Comparison of ENCODE assay signal across 17 mouse cellular contexts in the genomic region with DNA sequence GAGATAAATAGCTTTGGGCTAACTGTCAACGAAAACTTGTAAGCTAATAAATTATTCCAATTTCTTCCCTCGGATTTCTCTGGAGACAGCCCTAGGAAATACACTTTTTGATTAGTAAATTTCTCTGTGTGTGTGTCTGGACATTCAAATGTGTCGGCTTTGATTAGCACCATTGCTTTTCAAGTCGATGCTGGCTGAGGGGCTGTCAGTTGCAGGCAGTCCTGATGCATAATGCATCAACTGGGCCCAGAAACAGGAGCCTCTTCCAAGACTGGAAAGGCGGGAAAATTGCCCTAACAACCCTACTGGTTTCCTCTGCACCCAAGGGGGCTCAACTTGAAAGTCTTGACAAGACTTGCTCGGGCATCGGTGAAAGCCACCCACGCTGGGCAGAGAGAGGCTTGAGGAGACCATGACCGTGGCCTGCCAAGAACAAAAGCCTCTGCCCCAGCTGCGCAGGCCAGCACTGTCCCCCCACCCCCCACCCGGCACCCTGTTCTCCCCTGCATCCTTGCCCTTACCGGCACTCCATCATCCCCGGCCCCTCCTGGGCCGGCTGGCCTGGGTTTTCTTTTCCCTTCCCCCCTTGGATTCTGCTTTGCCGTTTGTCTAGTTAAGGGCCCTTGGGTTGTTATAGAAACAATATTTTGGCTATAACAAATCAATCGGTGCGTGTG.
DNase-seq lines count a peak whose midpoint lies in the region; ATAC-seq lines count a peak whose summit lies in the region.
"Had no signal": no experiment of that assay in that cellular context is flagged by ENCODE, and none has a peak within 500 bp of the region (broad histone marks: within the 10 kb centered on the region; RNA-seq: fewer than 3 reads in every experiment).

No protein-coding gene starts in this region.

- no peak overlapping the region for H3K4me3 ChIP-seq in neural tube, embryonic 12.5 days
- no peak overlapping the region for H3K4me3 ChIP-seq in hindbrain, embryonic 12.5 days
- no peak overlapping the region for H3K4me3 ChIP-seq in midbrain, embryonic 15.5 days
- no peak overlapping the region for H3K4me3 ChIP-seq in intestine, embryonic 16.5 days (ENCODE audit: low read length)
- H3K4me3 ChIP-seq: limb, embryonic 13.5 days; liver, embryonic 15.5 days had no signal

- H3K9me3 ChIP-seq in neural tube, embryonic 12.5 days: no peaks in the 10 kb centered on the region
- no peaks in the 10 kb centered on the region for H3K9me3 ChIP-seq in hindbrain, embryonic 12.5 days (replicated peaks)
- no peaks in the 10 kb centered on the region for H3K9me3 ChIP-seq in midbrain, embryonic 15.5 days
- H3K9me3 ChIP-seq in intestine, embryonic 16.5 days (ENCODE audit: control insufficient read depth, low read length): no peaks in the 10 kb centered on the region
- H3K9me3 ChIP-seq: limb, embryonic 13.5 days; liver, embryonic 15.5 days had no signal

- peak overlapping the region; percentile 28; the same call in 1 of the 2 replicates for H3K4me2 ChIP-seq in neural tube, embryonic 12.5 days (replicated peaks)
- no peak overlapping the region for H3K4me2 ChIP-seq in hindbrain, embryonic 12.5 days (replicated peaks)
- H3K4me2 ChIP-seq in midbrain, embryonic 15.5 days: no peak overlapping the region
- H3K4me2 ChIP-seq in intestine, embryonic 16.5 days (ENCODE audit: low read depth, low read length): no peak overlapping the region
- H3K4me2 ChIP-seq: limb, embryonic 13.5 days; liver, embryonic 15.5 days had no signal

- H3K4me1 ChIP-seq in neural tube, embryonic 12.5 days: peaks cover 10% of the 10 kb centered on the region
- peaks cover 20% of the 10 kb centered on the region for H3K4me1 ChIP-seq in hindbrain, embryonic 12.5 days
- peaks cover 10% of the 10 kb centered on the region for H3K4me1 ChIP-seq in midbrain, embryonic 15.5 days
- no peaks in the 10 kb centered on the region for H3K4me1 ChIP-seq in intestine, embryonic 16.5 days (ENCODE audit: control insufficient read depth, insufficient read depth, low read length)
- H3K4me1 ChIP-seq: limb, embryonic 13.5 days; liver, embryonic 15.5 days had no signal

- peak; percentile 20 for DNase-seq in embryo, embryonic 10 days (ENCODE audit: low spot score)
- no peak for DNase-seq in embryo, embryonic 9.5 days (ENCODE audit: extremely low spot score)
- no peak for DNase-seq in neural tube, embryonic 10.5 days (ENCODE audit: extremely low spot score, low spot score)
- no peak for DNase-seq in layer of hippocampus, postnatal 36 days
- DNase-seq: adrenal gland, postnatal 14 days; cerebellum, adult 8-10 months; kidney, postnatal 14 days; right cerebral cortex, adult 18-20 months; spleen, adult 18-20 months had no signal

- no peak overlapping the region for H3K9ac ChIP-seq in neural tube, embryonic 12.5 days
- H3K9ac ChIP-seq in hindbrain, embryonic 12.5 days: no peak overlapping the region
- H3K9ac ChIP-seq in midbrain, embryonic 15.5 days: no peak overlapping the region
- no peak overlapping the region for H3K9ac ChIP-seq in intestine, embryonic 16.5 days (ENCODE audit: low read depth, low read length)
- H3K9ac ChIP-seq: limb, embryonic 13.5 days; liver, embryonic 15.5 days had no signal

- H3K27ac ChIP-seq in neural tube, embryonic 12.5 days: no peak overlapping the region
- peak overlapping the region; percentile 35 for H3K27ac ChIP-seq in hindbrain, embryonic 12.5 days
- no peak overlapping the region for H3K27ac ChIP-seq in midbrain, embryonic 15.5 days
- H3K27ac ChIP-seq in intestine, embryonic 16.5 days (ENCODE audit: low read length): no peak overlapping the region
- H3K27ac ChIP-seq: limb, embryonic 13.5 days; liver, embryonic 15.5 days; stomach, postnatal 0 days had no signal

- WGBS in neural tube, embryonic 12.5 days: 19% methylated on average over 17 of the region's 17 CpGs
- 20% methylated on average over 17 of the region's 17 CpGs for WGBS in hindbrain, embryonic 12.5 days
- WGBS in midbrain, embryonic 15.5 days: 19% methylated on average over 17 of the region's 17 CpGs
- WGBS in intestine, embryonic 16.5 days: 45% methylated on average over 17 of the region's 17 CpGs

- peaks cover 45% of the 10 kb centered on the region for H3K27me3 ChIP-seq in neural tube, embryonic 12.5 days (replicated peaks)
- peaks cover 33% of the 10 kb centered on the region for H3K27me3 ChIP-seq in hindbrain, embryonic 12.5 days
- peaks cover 12% of the 10 kb centered on the region for H3K27me3 ChIP-seq in midbrain, embryonic 15.5 days (replicated peaks)
- H3K27me3 ChIP-seq in intestine, embryonic 16.5 days (replicated peaks; ENCODE audit: control insufficient read depth, insufficient read depth, low read length): no peaks in the 10 kb centered on the region
- H3K27me3 ChIP-seq: CH12.LX; liver, embryonic 15.5 days had no signal

- H3K36me3 ChIP-seq in neural tube, embryonic 12.5 days: no peaks in the 10 kb centered on the region
- H3K36me3 ChIP-seq in hindbrain, embryonic 12.5 days: no peaks in the 10 kb centered on the region
- no peaks in the 10 kb centered on the region for H3K36me3 ChIP-seq in midbrain, embryonic 15.5 days (replicated peaks)
- H3K36me3 ChIP-seq in intestine, embryonic 16.5 days (ENCODE audit: control insufficient read depth, insufficient read depth, low read length): no peaks in the 10 kb centered on the region
- H3K36me3 ChIP-seq: limb, embryonic 13.5 days; liver, embryonic 15.5 days had no signal

- no peak; the same call in 1 of the 2 replicates for ATAC-seq in neural tube, embryonic 12.5 days (ENCODE audit: low FRiP score, low read depth)
- ATAC-seq in hindbrain, embryonic 12.5 days (ENCODE audit: low FRiP score): peak; percentile 73
- ATAC-seq in midbrain, embryonic 15.5 days (replicated peaks): peak; percentile 83
- ATAC-seq in intestine, embryonic 16.5 days: no peak

Comparison
In these comparisons a context has a peak if more than half of its experiments do, and no peak if none do; other contexts are left out.
1. ATAC-seq: peak in hindbrain, embryonic 12.5 days (single experiment) and midbrain, embryonic 15.5 days (single experiment); none in neural tube, embryonic 12.5 days (single experiment) and intestine, embryonic 16.5 days (single experiment).